Mouse (Mus musculus) layer of hippocampus, adult 2 months (tissue): ENCODE measurements around the gene Creb5. TPM values are rescaled to one million over a fixed set of nuclear protein-coding genes. Genes with fewer than 3 reads are reported as not detected.

Source experiments
- DNase-seq, 2 experiments: peaks; one replicate each; pipeline ENCODE4 v3.0.0; 2022; ENCODE audit warnings: low spot score in 2 of 2
- H3K27ac ChIP-seq: fragments of 200-600 bp; 2 replicates; pipeline ENCODE4 v1.8.1; 2022
- H3K4me3 ChIP-seq: fragments of 200-600 bp; 2 replicates; pipeline ENCODE4 v1.8.1; 2022; ENCODE audit warnings: mild to moderate bottlenecking
- CTCF ChIP-seq: fragments of 200-600 bp; conservative IDR thresholded peaks from 2 replicates; pipeline ENCODE4 v1.8.1; 2022; ENCODE audit warnings: antibody characterized with exemption, mild to moderate bottlenecking, moderate library complexity
- total RNA-seq, 2 experiments: library from RNA; stranded (reverse); gene quantifications; 2 replicates each; pipeline ENCODE4 v1.2.3; 2021

The Creb5 gene
- total RNA-seq, 2 experiments from 2014 or later: 5.0 to 5.6 TPM

DNA sequence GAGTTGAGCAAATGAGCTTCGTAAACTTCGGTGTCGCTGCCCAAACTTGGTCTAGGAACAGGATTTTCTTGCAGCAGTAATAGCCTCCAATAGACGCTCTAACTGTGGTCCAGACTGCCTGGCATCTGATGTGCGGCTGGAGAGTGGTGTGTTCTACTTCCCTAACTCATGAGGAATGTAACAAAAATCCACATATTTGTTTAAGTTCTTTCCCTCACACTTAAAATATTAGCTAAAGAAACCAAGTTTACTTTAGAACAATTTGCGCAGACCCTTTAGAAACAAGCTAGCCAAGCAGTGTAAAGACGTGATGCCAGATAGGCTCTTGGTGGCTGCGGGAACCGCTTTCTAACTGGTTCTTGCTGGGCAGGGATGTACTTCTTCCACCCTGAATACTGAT is 428.9 kb downstream of the Creb5 start:
- no peak for TF ChIP-seq CTCF
- DNase-seq: no peak
- Histone ChIP-seq H3K27ac (no peak overlapping the region), H3K4me3 (no peak overlapping the region)

GRCm38 (mm10) chr6:53720009-53720408 is 432.9 kb downstream of the Creb5 start:
- no peak for DNase-seq
- no peak for TF ChIP-seq CTCF
- Histone ChIP-seq H3K4me3 (no peak overlapping the region), H3K27ac (no peak overlapping the region)

- DNase-seq: peak; percentile 41 to 72
- TF ChIP-seq CTCF: peak; percentile 97
- H3K27ac ChIP-seq: no peak overlapping the region
- no peak overlapping the region for H3K4me3 ChIP-seq
Observed at GRCm38 (mm10) chr6:53721595-53721994, 434.5 kb downstream of the Creb5 start.

DNA sequence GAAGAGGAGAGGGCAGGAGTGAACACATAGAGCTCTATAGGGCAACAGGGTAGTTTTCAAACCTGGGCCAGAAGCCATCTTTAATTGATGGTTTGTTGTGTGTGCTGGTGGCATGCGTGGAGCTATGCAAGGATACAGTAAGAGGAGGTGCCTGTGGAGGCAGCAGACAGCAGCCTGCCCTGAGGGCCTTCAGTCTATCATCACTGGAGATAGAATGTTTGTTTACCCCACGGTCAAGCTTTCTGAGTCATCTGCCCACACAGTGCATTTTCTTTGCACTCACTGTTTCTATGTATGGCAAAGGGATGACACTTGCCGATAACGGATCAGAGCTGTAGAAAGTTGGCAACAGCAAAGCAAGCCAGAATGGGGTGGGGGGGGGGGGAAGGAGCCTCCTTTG is 435.6 kb downstream of the Creb5 start:
- DNase-seq: no peak
- Histone ChIP-seq H3K27ac (no peak overlapping the region), H3K4me3 (no peak overlapping the region)
- no peak for TF ChIP-seq CTCF

DNA sequence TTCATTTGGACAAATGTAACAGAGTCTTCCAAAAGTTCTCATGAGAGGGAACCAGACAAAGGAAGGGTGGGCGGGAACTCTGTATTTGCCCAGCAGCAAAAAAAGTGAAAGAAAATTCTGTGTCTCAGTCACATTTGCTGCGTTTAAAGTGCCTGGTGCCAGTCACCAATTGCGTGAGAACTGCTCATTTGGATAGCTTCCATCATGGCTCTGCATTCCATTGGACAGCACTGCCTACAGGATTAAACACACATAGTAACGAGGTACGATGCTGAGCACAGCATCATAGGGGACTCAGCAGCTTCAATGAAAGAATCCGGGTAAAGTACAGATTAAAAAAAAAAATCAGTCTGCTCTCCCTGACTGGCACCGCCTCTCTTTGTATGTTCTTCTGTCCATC is 443.4 kb downstream of the Creb5 start:
- no peak for DNase-seq
- Histone ChIP-seq H3K4me3 (no peak overlapping the region), H3K27ac (no peak overlapping the region)
- no peak for TF ChIP-seq CTCF

DNA sequence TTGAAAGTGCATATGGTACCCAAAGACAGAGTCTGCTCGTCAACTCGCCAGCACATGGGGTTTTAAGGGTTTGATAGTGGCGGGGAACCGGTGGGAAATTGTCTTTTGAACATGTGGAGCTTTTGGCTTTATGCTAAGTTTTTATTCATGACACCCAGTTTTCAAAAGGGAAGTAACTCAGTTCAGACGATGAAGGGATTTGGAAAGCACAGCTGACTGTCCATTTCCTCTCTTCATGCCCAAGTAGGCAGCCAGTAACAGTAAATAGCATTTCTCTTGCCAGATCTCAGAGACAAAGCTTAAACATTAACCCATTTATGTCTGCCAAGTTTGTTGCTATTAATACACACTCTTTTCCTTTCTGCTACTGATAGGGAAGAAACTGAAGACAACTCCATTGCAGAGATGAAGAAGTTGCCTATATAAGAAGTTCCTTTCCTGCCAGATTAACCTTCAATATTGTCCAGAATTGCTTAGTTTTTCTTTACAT is 444.0 kb downstream of the Creb5 start:
- H3K27ac ChIP-seq: no peak overlapping the region
- TF ChIP-seq CTCF: no peak

DNA sequence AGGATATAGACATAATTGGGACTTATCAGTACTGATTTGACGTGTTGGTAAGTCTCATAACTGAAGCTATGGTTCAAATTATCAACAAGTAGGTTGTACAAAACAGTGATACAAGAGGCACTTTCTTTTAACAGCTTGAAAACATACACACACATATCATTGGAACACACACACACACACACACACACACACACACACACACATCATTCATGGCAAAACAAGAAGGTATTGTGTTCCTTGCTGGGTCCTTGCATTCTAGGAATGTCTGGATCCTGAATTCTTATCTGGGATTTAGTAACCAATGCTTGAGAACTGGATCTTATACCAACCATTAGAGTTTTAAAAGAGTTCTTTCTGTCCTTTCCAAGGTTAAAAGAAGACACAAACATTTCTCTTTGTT is 446.5 kb downstream of the Creb5 start:
- DNase-seq: no peak
- Histone ChIP-seq H3K27ac (no peak overlapping the region), H3K4me3 (no peak overlapping the region)
- TF ChIP-seq CTCF: no peak

More for the DNA sequence above, 444.0 kb downstream of the Creb5 start:
- no peak overlapping the region for H3K4me3 ChIP-seq
- DNase-seq: no peak

DNA sequence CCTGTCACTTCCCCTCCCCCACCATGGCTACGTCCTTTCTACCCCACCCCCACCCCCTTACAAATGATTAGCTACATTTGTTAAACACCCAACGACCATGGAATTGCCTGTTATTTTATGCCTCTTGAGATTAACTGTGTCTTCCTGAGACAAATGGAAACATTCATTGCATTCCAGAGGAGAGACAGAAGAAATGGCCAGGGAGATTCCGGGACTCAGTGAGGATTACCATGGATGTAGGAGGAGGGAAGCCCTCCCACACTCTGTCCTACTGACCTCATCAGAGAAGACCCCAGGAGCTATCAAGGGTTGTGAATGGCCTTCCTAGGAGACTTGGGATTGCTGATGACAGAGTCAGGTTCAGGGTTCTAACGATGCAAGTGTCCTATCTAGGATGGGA is 446.9 kb downstream of the Creb5 start:
- Histone ChIP-seq H3K4me3 (no peak overlapping the region), H3K27ac (no peak overlapping the region)
- no peak for DNase-seq
- TF ChIP-seq CTCF: no peak

DNA sequence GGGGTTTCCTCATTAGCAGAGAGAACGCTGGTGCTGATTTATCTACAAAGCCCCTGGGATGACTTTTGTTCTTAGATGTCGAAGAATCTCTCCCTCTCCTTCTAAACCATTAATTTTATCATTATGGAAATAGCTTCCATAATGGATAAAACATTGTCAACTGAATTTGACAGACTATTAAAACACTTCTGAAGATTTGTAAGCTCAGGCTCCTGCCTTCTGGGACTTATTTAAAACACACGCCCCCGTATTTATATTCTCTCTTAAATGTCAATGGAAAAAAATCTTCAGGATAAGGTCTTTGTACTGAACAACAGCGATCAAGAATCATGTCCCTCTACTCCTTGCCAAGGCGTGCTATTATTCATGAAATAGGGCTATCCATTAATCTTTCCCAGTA is 448.6 kb downstream of the Creb5 start:
- no peak for TF ChIP-seq CTCF
- DNase-seq: no peak
- no peak overlapping the region for H3K27ac ChIP-seq
- H3K4me3 ChIP-seq: no peak overlapping the region

DNA sequence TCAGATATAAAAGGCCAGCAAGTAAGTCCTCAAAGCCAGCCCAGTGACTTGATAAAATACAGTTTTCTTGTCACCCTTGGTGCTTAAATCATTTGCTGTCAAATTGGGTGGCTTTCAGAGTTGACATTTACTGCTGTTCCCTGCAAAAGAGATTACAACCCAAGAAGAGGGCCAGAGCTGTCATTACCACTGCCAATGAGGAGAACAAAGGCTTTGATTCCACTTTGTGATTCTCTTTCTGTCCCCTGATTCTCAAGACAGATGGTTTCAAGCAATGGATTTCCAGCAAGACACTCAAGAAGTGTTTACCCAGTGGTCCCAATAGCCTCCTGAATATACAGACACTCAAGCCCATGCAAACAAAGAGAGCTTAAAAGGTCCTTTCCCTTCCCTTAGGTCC is 451.1 kb downstream of the Creb5 start:
- no peak for TF ChIP-seq CTCF

DNA sequence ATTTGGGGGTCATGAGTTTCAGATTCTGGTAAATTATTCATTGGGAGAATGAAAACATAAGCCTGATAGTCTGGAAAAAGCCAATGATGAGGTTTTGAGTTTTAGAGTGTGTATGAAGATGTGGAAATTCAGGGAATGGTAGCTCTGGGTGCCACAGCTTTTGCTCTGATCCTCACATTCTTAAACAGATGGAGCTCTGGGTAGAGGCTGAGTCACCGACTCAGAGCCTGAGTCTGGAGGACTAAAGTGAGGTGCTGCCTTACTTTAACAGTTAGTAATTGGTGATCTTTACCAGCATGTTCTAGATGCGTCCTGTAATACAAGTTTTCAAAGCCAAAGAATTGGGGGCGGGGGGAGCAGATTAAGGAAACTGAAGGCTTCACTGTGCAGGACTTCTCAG is 454.2 kb downstream of the Creb5 start:
- H3K27ac ChIP-seq: no peak overlapping the region
- no peak overlapping the region for H3K4me3 ChIP-seq
- TF ChIP-seq CTCF: no peak
- DNase-seq: no peak

More for the DNA sequence above, 451.1 kb downstream of the Creb5 start:
- no peak overlapping the region for H3K4me3 ChIP-seq
- no peak for DNase-seq
- H3K27ac ChIP-seq: no peak overlapping the region

Other genes starting within 250 kb of the Creb5 start
- 10 to 100 TPM; 30.4 to 32.8 TPM for gene Jazf1, start 218.6 kb upstream of the Creb5 start, total RNA-seq